Mouse (Mus musculus) liver, adult 2 months (tissue): ENCODE measurements around the gene Faxc.

Experiments used
- CTCF ChIP-seq: fragments of 200-500 bp; IDR thresholded peaks from 2 replicates; pipeline ENCODE4 v1.5.1; 2011; ENCODE audit warnings: low read depth, low read length, control low read depth
- POLR2A ChIP-seq: fragments of 200-500 bp; IDR thresholded peaks from 2 replicates; pipeline ENCODE4 v1.6.1; 2011; ENCODE audit warnings: low read length, control low read depth; ENCODE audit not compliant: insufficient read depth; ENCODE audit errors: extremely low read depth

GRCm38 (mm10) chr4:21980471-21980870, 49.3 kb downstream of the Faxc start:
- TF ChIP-seq POLR2A (no peak), CTCF (no peak)
